Mouse (Mus musculus) stomach, embryonic 16.5 days (tissue): ENCODE measurements around the gene Slc7a8. TPM values are rescaled to one million over a fixed set of nuclear protein-coding genes. Genes with fewer than 3 reads are reported as not detected.
A peak's percentile ranks its signal among the peaks of the same experiment; 100 is the strongest.

Experiments used
- ATAC-seq: fragments of 200-750 bp; cut with Nextera tagmentation; 2 replicates; pipeline ENCODE4 v1.8.0; 2017; ENCODE audit warnings: moderate number of reproducible peaks, moderate TSS enrichment; ENCODE audit not compliant: insufficient read depth, low FRiP score
- H3K27ac ChIP-seq: fragments of 300-500 bp; sonication (generic); 2 replicates; pipeline ENCODE4 v1.5.1; 2014; ENCODE audit warnings: low read length
- H3K27me3 ChIP-seq: fragments of 300-500 bp; sonication (generic); 2 replicates; pipeline ENCODE4 v1.6.1; 2014; ENCODE audit warnings: low read length, control low read depth, mixed read lengths; ENCODE audit not compliant: control insufficient read depth, insufficient read depth
- H3K36me3 ChIP-seq: fragments of 300-500 bp; sonication (generic); 2 replicates; pipeline ENCODE4 v1.6.1; 2014; ENCODE audit warnings: low read length; ENCODE audit not compliant: control insufficient read depth, insufficient read depth
- H3K4me1 ChIP-seq: fragments of 300-500 bp; sonication (generic); 2 replicates; pipeline ENCODE4 v1.6.1; 2014; ENCODE audit warnings: low read length, control low read depth, mixed read lengths; ENCODE audit not compliant: control insufficient read depth, insufficient read depth
- H3K4me2 ChIP-seq: fragments of 300-500 bp; sonication (generic); 2 replicates; pipeline ENCODE4 v1.6.1; 2014; ENCODE audit warnings: low read depth, low read length, mixed read lengths
- H3K4me3 ChIP-seq: fragments of 300-500 bp; sonication (generic); replicated peaks from 2 replicates; pipeline ENCODE4 v1.5.1; 2014; ENCODE audit warnings: mild to moderate bottlenecking, low read length
- H3K9ac ChIP-seq: fragments of 300-500 bp; sonication (generic); 2 replicates; pipeline ENCODE4 v1.6.1; 2014; ENCODE audit warnings: low read length
- H3K9me3 ChIP-seq: fragments of 300-500 bp; sonication (generic); replicated peaks from 2 replicates; pipeline ENCODE4 v1.6.1; 2016; ENCODE audit warnings: low read length, control low read depth; ENCODE audit not compliant: control insufficient read depth
- WGBS: fragments of 180-500 bp; shearing (Covaris S2); extraction: QIAGEN DNeasy Blood & Tissue Kit; methylation state at CpG from one replicate; pipeline ENCODE4 v1.1.7; 2014; 5-methylcytosine and 5-hydroxymethylcytosine counted together
- polyA plus RNA-seq: library from polyadenylated mRNA; unstranded; fragments of >200 nt; fragmentation: Nextera tagmentation; extraction: Ambion mirVana; gene quantifications from 2 replicates; pipeline ENCODE4 v1.2.1, GENCODE M21; 2015

The Slc7a8 gene
- polyA plus RNA-seq, 1 experiment from 2014 or later: 10.2 TPM

GRCm38 (mm10) chr14:54685471-54685870 is 96.3 kb downstream of the Slc7a8 start:
- Histone ChIP-seq H3K4me3 (peak overlapping the region; percentile 84), H3K9ac (peak overlapping the region; percentile 95), H3K27ac (peak overlapping the region; percentile 97), H3K4me2 (peak overlapping the region; percentile 86), H3K4me1 (peaks cover 18% of the 10 kb centered on the region), H3K27me3 (no peaks in the 10 kb centered on the region), H3K36me3 (no peaks in the 10 kb centered on the region; the same call in 1 of the 2 replicates), H3K9me3 (no peaks in the 10 kb centered on the region)
- ATAC-seq: no peak
- 5% methylated on average over 8 of the region's 8 CpGs for WGBS

GRCm38 (mm10) chr14:54682396-54682795 is 99.3 kb downstream of the Slc7a8 start:
- Histone ChIP-seq H3K4me3 (no peak overlapping the region), H3K27ac (no peak overlapping the region), H3K4me1 (peaks cover 8% of the 10 kb centered on the region), H3K36me3 (peaks cover 3% of the 10 kb centered on the region), H3K27me3 (no peaks in the 10 kb centered on the region), H3K9ac (no peak overlapping the region), H3K9me3 (no peaks in the 10 kb centered on the region), H3K4me2 (no peak overlapping the region)
- no peak for ATAC-seq
- WGBS: 86% methylated on average over 3 of the region's 3 CpGs

GRCm38 (mm10) chr14:54678657-54679304 is 103.0 kb downstream of the Slc7a8 start:
- Histone ChIP-seq H3K27ac (no peak overlapping the region), H3K4me3 (no peak overlapping the region), H3K4me2 (no peak overlapping the region), H3K36me3 (peaks cover 18% of the 10 kb centered on the region), H3K27me3 (no peaks in the 10 kb centered on the region), H3K9ac (no peak overlapping the region), H3K9me3 (no peaks in the 10 kb centered on the region), H3K4me1 (no peaks in the 10 kb centered on the region)
- no peak for ATAC-seq
- WGBS: 80% methylated on average over 16 of the region's 16 CpGs

GRCm38 (mm10) chr14:54676290-54676689 is 105.5 kb downstream of the Slc7a8 start:
- Histone ChIP-seq H3K27ac (no peak overlapping the region), H3K4me1 (no peaks in the 10 kb centered on the region), H3K27me3 (no peaks in the 10 kb centered on the region), H3K4me3 (no peak overlapping the region), H3K9ac (no peak overlapping the region), H3K36me3 (peaks cover 18% of the 10 kb centered on the region), H3K9me3 (no peaks in the 10 kb centered on the region), H3K4me2 (no peak overlapping the region)
- ATAC-seq: no peak
- WGBS: 82% methylated on average over 5 of the region's 5 CpGs

- peaks cover 22% of the 10 kb centered on the region for H3K36me3 ChIP-seq
- no peak for ATAC-seq
- H3K27ac ChIP-seq: no peak overlapping the region
These were observed 107.4 kb downstream of the Slc7a8 start for GRCm38 (mm10) chr14:54674317-54674716.

More at GRCm38 (mm10) chr14:54674317-54674716, 107.4 kb downstream of the Slc7a8 start:
- H3K4me2 ChIP-seq: no peak overlapping the region
- no peaks in the 10 kb centered on the region for H3K9me3 ChIP-seq
- no peak overlapping the region for H3K4me3 ChIP-seq
- WGBS: 72% methylated on average over 2 of the region's 2 CpGs
- H3K9ac ChIP-seq: no peak overlapping the region
- H3K4me1 ChIP-seq: no peaks in the 10 kb centered on the region
- no peaks in the 10 kb centered on the region for H3K27me3 ChIP-seq

Other genes starting within 250 kb of the Slc7a8 start
- 39.0 and 44.4 TPM in 2 replicates for gene Haus4, start 227.3 kb downstream of the Slc7a8 start, polyA plus RNA-seq
- gene Ajuba, start 204.4 kb downstream of the Slc7a8 start, polyA plus RNA-seq: 19.5 and 20.6 TPM in 2 replicates
- gene 4931414P19Rik, start 176.0 kb downstream of the Slc7a8 start, polyA plus RNA-seq: 8.2 and 9.0 TPM in 2 replicates
- gene Psmb5, start 163.9 kb downstream of the Slc7a8 start, polyA plus RNA-seq: 346 and 368 TPM in 2 replicates
- not detected in 2 replicates for gene Psmb11, start 160.5 kb downstream of the Slc7a8 start, polyA plus RNA-seq
- not detected in 2 replicates for gene Gm17606, start 141.0 kb downstream of the Slc7a8 start, polyA plus RNA-seq
- 1.6 and 2.2 TPM in 2 replicates for gene Cdh24, start 140.6 kb downstream of the Slc7a8 start, polyA plus RNA-seq
- gene 1700123O20Rik, start 95.7 kb downstream of the Slc7a8 start, polyA plus RNA-seq: 68.3 and 76.6 TPM in 2 replicates
- gene Acin1, start 95.0 kb downstream of the Slc7a8 start, polyA plus RNA-seq: 89.1 and 101 TPM in 2 replicates
- gene Gm29776, start 83.1 kb downstream of the Slc7a8 start, polyA plus RNA-seq: 0.15 and 0.19 TPM in 2 replicates
- 0.88 and 1.2 TPM in 2 replicates for gene Cebpe, start 69.8 kb downstream of the Slc7a8 start, polyA plus RNA-seq
- gene Rnf212b, start 32.2 kb upstream of the Slc7a8 start, polyA plus RNA-seq: not detected in 2 replicates
- gene Homez, start 89.0 kb upstream of the Slc7a8 start, polyA plus RNA-seq: 7.7 and 8.6 TPM in 2 replicates
- 1.2 TPM in 2 replicates for gene Ppp1r3e, start 95.6 kb upstream of the Slc7a8 start, polyA plus RNA-seq
- gene Bcl2l2, start 101.4 kb upstream of the Slc7a8 start, polyA plus RNA-seq: 4.0 and 4.2 TPM in 2 replicates
- 0.12 TPM in 1 of 2 replicates, not detected in the other for gene Gm20521, start 101.5 kb upstream of the Slc7a8 start, polyA plus RNA-seq
- gene Pabpn1, start 110.6 kb upstream of the Slc7a8 start, polyA plus RNA-seq: 67.8 and 78.6 TPM in 2 replicates
- 29.2 and 32.2 TPM in 2 replicates for gene Slc22a17, start 131.2 kb upstream of the Slc7a8 start, polyA plus RNA-seq
- gene Efs, start 144.2 kb upstream of the Slc7a8 start, polyA plus RNA-seq: 26.8 and 30.3 TPM in 2 replicates
- not detected in 2 replicates for gene Il25, start 150.7 kb upstream of the Slc7a8 start, polyA plus RNA-seq
- 3.4 and 4.9 TPM in 2 replicates for gene Cmtm5, start 154.3 kb upstream of the Slc7a8 start, polyA plus RNA-seq
- 0.56 and 2.1 TPM in 2 replicates for gene Myh6, start 185.0 kb upstream of the Slc7a8 start, polyA plus RNA-seq
- gene Gm17428, start 195.0 kb upstream of the Slc7a8 start, polyA plus RNA-seq: not detected in 2 replicates
- gene Myh7, start 212.7 kb upstream of the Slc7a8 start, polyA plus RNA-seq: 7.6 and 25.7 TPM in 2 replicates
- gene Ngdn, start 233.5 kb upstream of the Slc7a8 start, polyA plus RNA-seq: 74.7 and 74.9 TPM in 2 replicates